Mouse (Mus musculus): ENCODE results near the gene Ephb3.

The Ephb3 gene

DNA sequence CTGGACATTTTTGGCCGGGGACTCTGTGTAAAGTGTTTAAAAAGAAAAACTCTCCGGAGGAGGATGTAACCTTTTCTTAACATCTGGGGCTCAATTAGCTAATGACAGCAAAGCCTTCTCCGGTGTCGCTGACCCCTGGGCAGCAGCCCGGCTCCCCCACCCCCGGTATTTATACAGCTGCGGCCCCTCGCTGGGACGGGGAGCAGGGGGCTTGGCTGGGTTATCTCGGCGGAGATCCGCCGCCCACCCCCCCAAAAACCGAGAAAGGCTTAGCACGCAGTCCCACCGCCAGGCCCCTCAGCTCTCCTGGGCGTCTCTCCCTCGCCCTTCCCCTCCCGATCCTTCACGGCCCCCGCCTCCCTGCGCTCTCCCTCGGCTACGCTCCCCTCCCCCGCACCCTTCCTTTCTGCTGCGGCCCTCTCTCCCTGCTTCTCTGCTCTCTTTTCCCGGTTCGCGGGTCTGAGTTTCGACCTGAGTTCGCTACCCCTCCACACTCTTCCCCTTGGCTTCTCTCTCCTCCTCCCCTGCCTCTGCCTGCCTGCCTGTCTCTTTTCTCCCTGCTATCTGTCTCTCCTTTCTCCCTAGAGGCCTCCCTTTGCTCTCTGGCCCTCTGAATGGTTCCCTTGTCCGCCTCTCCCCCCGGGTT, 42.0 kb downstream of the Ephb3 start:
- DNase-seq (ENCODE audit: low spot score in 2 of 2), result no peak

DNA sequence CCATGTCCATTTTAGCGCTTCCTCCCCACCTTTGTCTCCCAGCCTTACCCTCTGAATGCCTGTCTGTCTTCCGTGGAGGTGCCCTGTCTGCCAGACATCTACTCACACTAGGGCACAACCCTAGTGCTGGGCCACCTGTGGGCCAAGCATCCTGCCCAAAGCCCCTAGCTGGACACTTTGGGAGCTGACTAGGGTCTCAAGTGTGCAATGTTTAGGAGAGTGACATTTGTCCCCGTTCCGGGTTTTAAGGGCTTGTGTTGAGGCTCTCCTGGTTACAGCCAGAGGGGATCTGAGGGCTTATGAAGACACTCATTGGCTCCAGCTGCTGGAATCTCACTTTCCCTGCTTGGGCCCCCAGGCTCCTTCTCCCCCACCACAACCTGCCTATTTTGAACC, 42.5 kb downstream of the Ephb3 start:
- no peak for DNase-seq (ENCODE audit: low spot score in 2 of 2)

DNA sequence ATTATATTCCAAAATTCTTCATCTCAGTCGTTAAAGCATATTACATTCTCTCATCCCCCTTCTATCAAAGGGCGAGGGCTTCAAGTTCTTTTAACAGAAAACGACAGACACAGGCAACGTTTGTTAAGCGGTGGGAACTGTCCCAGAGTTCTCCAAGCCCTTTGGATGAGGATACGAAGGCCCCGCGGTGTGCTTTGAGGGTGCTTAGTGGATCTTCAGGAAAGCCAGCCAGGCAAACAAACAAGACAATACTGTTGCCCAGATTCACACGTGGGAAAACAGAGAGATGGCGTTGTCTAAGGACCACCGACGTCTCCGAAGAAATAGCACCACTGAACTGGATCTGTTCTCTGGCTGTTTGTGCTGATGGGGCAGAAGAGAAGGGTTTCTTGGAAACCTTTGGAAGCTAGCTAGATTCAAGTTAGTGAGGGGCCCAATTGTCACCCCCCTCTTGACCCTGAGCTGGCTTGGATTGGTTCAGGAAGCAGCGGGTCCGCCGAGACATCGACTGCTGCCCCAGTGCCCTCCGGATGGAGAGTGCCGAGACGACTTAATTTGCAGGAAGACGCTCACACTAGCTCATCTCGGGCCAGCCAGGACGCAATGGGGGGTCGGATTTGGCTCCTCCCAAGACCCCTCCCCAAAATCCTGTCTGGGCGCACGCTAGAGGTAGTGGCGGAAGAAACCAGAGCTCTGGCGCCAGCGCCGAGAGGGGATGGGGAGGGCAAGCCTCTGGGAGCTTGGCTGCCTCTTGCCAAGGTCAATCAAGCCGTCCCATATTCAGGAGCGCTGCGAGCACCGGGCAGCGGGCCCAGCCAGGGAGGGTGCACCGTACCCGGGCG, 43.5 kb downstream of the Ephb3 start:
- DNase-seq (ENCODE audit: low spot score in 2 of 2), result no peak

DNA sequence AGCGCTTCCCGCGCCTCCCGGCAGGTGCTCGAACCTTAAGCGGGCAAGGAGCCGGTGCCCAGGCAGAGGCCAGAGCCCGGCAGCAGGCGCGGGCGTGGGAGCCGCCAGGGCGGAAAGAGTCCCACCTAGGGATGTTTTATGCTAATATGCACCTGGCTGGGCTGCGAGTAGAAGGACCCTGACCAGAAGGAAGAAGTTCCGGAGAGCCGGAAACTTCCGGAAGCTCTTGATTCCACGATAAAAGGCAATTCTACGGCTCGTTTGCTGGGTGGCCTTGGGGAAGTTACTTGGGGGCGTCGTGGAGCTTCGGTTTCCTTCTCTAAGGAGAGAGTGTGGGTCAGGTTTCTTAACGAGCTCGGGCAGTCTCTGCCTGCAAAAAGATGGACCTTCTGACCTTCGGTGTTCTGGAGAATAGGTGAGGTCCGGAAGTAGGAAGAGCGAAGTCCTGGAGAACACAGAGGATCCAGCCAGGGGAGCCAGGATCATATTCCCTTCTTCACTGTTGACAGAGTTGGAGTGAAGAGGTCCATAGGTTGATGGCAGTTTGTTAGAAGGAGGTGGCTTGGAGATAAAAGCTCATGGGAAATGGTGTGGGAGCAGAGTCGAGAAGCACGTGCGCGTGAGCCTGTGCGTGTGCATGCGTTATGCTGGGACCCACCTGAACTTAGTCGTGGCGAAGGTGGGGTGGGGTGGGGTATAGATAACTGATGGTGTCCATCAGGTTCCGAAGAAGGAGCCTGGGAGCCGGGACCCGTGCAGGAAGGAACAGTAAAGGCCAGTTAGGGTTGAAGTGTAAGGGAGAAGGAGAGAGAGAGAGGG, 44.4 kb downstream of the Ephb3 start:
- no peak for DNase-seq (ENCODE audit: low spot score in 2 of 2)

DNA sequence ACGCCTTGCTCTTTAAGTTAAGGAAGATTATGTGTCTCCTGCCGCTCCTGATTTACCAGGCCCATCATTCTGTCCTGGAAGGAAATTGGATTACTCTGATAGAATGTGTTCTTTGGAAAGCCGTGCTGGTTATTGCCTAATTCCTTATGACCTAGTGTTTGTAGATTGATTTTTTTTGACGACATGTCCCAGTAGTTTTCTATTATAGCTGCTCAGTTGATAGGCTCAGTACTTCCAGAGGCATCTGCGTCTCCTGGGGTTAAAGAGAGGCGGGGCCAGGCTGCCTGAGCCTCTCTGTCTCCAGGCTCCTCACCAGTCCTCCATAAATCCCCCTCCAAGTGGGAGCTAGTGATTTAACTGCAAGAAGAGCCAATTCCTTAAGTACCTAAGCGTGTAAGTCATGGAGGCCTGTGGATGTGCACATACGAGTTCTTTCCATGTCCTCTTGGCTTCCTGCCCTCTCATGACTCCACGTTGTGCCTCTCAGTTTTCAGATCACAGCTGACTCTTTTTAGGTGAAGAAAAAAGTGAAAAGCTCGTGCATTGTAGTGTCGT, 47.9 kb downstream of the Ephb3 start:
- DNase-seq (ENCODE audit: low spot score in 2 of 2), result no peak

DNA sequence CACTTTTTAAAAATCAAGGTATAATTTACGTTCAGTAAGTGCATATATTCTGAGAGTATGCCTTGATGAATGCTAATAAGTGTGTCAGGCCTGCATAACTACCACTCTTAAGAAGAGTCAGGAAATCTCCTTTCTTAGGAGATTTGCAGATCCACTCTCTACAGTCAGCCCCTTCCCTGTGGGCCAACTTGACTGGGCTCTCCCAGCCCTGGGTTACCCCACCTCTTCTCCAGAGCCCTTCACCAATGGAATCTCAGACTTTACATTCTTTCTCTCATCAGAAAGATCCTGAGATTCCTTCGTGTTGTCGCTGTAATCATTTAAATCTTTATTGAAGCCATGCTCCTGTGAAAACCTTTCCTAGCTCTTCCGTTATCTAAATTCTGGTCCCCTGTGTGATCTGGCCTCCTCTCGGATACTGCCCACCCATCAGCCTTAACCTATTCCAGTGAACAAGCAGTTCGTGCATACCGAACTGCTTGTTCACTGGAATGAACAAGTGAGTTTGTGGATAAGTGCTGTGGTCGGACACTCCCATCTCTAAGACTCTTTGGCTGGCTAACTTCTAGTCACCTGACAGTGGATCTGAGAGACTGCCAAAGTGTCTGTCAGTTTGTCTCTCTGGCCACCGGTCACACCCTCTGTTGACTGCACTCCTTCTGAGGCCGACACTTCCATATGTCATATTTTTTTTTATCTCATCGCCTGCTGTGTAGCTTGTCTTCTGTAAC, 51.2 kb downstream of the Ephb3 start:
- DNase-seq (ENCODE audit: low spot score in 2 of 2), result no peak

DNA sequence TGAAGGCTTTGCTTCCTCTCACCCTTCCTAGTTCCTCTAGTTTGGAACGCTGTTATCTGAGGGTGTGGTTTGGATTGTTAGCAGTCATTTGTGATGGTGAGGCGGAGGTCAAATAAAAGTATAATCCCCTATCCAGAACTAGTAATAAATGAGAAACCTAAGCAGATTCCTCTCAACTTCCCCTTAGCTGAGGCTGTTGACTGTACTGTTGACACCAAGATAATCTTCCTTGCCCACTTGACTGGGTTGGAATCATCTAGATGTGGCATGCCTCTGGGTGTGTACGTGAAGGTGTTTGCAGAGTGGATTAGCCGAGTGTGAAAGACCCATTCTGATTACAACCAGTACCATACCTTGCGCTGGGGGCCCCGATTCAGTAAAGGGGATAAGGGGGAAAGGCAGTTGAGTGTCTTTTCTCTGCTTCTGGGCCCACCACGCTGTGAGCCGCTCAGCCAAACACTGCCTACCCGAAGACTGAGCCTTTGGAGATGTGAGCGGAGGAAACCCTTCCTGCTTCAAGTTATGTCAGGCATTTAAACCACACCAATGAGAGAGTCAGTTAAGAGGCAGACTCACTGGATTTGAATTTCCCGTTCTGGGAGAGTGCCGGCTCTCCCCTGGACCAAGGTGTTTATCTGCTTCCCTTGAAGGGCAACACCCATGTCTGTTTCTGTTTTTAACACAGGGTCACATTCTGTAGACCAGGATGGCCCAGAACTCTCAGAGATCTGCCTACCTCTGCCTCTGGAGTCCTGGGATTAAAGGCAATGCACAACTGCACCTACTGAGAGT, 52.2 kb downstream of the Ephb3 start:
- DNase-seq (ENCODE audit: low spot score in 2 of 2), result no peak

DNA sequence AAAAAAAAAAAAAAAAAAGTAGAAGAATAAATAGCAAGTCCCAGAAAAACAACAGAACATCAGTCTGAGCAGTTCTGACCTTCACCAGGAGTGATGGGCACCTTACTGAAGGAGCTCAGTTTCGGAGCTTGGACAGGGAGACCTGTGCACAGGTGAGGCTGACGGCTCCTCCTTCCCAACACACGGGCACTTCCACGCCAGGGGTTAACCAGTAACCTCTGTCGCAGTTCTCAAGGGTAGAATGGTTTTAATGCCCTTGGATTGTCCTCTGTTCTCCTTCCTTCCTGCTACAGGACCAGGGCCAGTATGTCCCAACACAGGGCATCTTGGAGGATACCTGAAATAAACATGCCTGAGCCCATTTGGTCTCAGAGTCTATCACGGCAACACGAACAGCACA, 60.9 kb downstream of the Ephb3 start:
- no peak for DNase-seq (ENCODE audit: low spot score in 2 of 2)

DNA sequence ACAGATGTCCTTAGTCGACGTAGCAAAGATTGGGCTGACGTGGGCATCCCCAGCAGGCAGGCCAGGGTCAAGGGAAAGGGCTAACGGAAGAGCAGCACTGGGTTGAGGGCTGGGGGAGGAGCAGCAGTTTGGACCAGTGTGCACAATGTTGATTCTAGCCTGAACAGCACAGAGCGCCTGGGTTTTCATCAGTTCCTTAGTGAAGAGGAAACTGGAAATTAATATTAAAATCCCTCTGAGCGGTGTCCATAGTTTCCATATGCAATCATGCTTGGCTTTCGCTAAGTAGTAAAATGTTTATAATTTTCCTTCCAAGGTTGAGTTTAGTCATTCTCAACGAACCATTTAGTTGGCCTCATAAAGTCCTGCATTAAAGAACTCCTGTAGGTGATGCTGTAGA, 65.2 kb downstream of the Ephb3 start:
- DNase-seq (ENCODE audit: low spot score in 2 of 2), result no peak

DNA sequence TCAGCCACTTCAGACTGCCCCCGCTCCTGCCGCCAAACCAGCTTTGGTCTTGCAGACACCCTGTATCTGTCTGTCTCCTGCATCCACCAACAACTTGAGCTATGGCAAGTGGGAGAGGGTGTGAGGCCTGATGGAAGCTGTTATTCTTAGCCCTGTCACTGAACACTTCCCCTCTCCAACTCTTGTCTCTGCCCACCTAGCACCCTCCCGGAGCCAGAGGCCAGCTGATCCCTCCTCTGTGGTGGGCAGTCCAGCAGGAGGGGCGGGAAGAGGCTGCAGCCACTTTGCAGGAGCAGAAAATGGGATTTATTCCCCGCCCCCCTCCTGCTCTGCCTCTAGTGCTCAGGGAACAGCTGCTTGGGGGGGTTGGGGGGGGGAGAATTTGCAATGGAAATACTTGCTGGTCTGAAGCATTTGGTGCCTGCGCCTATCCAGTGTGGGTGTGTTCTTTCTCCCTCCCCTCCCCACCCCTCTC, 67.3 kb downstream of the Ephb3 start:
- no peak for DNase-seq (ENCODE audit: low spot score in 2 of 2)

DNA sequence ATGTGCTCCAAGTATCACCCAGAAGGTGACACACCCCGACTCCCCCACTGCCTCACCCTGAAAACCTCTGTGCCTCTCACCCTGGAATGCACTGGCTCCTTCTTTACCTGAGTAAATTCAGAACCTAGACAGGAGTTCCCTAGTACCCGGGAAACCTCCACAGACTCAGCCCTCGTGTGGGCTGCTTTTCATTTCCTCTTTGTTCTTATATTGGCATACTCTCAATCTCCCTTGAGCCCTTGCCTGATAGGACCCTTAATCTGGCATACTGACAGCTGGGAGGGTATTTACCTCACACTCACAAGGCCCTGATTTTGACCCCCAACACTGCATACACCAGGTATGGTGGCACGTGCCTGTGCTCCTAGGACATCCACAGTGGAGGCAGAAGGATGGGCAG, 68.2 kb downstream of the Ephb3 start:
- DNase-seq (ENCODE audit: low spot score in 2 of 2), result no peak

Measured in spleen, postnatal 10 days (tissue).